Mouse (Mus musculus) brain, embryonic 14.5 days (tissue): ENCODE measurements around the gene Fcgrt.

Experiments
- CTCF ChIP-seq: fragments of 200-500 bp; IDR thresholded peaks from 2 replicates; pipeline ENCODE4 v1.5.1; 2012; ENCODE audit warnings: inconsistent platforms, mild to moderate bottlenecking, moderate library complexity, borderline replicate concordance; ENCODE audit not compliant: insufficient read depth, insufficient read length; ENCODE audit errors: extremely low read depth
- POLR2A ChIP-seq: fragments of 200-500 bp; IDR thresholded peaks from 2 replicates; pipeline ENCODE4 v1.6.1; 2012; ENCODE audit warnings: mild to moderate bottlenecking, inconsistent platforms, borderline replicate concordance; ENCODE audit not compliant: poor library complexity, insufficient read depth, insufficient read length, severe bottlenecking; ENCODE audit errors: extremely low read depth

DNA sequence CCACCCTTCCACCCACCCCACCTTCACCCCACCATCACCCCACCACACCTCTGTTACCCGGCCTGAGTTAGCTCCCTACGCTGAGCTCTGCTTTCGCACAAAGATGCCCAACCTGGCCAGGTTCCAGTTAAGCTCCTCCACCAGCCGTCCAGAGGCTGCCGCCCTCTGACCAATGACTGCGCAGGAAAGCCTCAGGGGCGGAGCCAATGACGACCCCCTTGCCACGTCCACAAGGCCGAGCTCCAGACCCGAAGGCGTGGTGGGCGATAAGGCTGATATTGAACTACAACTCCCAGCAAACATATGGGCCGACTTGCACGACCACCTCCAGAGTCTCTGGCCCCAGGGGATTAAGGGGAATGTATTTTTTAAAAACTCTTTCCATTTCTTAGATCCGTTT lies 11.6 kb downstream of the Fcgrt start, which contains the start of gene Rcn3:
- TF ChIP-seq CTCF (no peak), POLR2A (peak; percentile 26; the same call in 1 of the 2 replicates)
